Mouse (Mus musculus) neural tube, embryonic 12.5 days (tissue): Measurements from ENCODE around the gene Bola1. TPM values are rescaled to one million over a fixed set of nuclear protein-coding genes. Genes with fewer than 3 reads are reported as not detected.
"Not testable (repeated sequence)": the region's sequence is repeated elsewhere in the genome, so short reads cannot be mapped to it uniquely, and the experiment has no call there.

ENCODE experiments used
- ATAC-seq: fragments of 200-750 bp; cut with Nextera tagmentation; 2 replicates; pipeline ENCODE4 v1.8.0; 2017; ENCODE audit warnings: low read depth, mild to moderate bottlenecking, moderate TSS enrichment, moderate library complexity; ENCODE audit not compliant: low FRiP score
- H3K27ac ChIP-seq: fragments of 300-500 bp; sonication (generic); 2 replicates; pipeline ENCODE4 v1.5.1; 2016
- H3K27me3 ChIP-seq: fragments of 300-500 bp; sonication (generic); replicated peaks from 2 replicates; pipeline ENCODE4 v1.6.1; 2016; ENCODE audit warnings: mild to moderate bottlenecking
- H3K36me3 ChIP-seq: fragments of 300-500 bp; sonication (generic); 2 replicates; pipeline ENCODE4 v1.6.1; 2016; ENCODE audit warnings: mild to moderate bottlenecking
- H3K4me1 ChIP-seq: fragments of 300-500 bp; sonication (generic); 2 replicates; pipeline ENCODE4 v1.6.1; 2016
- H3K4me2 ChIP-seq: fragments of 300-500 bp; sonication (generic); replicated peaks from 2 replicates; pipeline ENCODE4 v1.6.1; 2016; ENCODE audit warnings: mild to moderate bottlenecking
- H3K4me3 ChIP-seq: fragments of 300-500 bp; sonication (generic); 2 replicates; pipeline ENCODE4 v1.5.1; 2016
- H3K9ac ChIP-seq: fragments of 300-500 bp; sonication (generic); 2 replicates; pipeline ENCODE4 v1.6.1; 2016; ENCODE audit warnings: mild to moderate bottlenecking
- H3K9me3 ChIP-seq: fragments of 300-500 bp; sonication (generic); 2 replicates; pipeline ENCODE4 v1.6.1; 2016; ENCODE audit warnings: mild to moderate bottlenecking
- WGBS: fragments of 180-500 bp; shearing (Covaris S2); methylation state at CpG from one replicate; pipeline ENCODE4 v1.1.7; 2016; 5-methylcytosine and 5-hydroxymethylcytosine counted together
- polyA plus RNA-seq: library from polyadenylated mRNA; unstranded; fragments of >200 nt; fragmentation: Nextera tagmentation; extraction: Ambion mirVana; gene quantifications from 2 replicates; pipeline ENCODE4 v1.2.1, GENCODE M21; 2016

Bola1 gene
- polyA plus RNA-seq, 1 experiment from 2014 or later = 69.5 TPM

GRCm38 (mm10) chr3:96260220-96260619, 40.7 kb upstream of the Bola1 start:
- H3K9me3 ChIP-seq = no peaks in the 10 kb centered on the region
- H3K4me2 ChIP-seq = no peak overlapping the region
- H3K27ac ChIP-seq = no peak overlapping the region
- WGBS = 87% methylated on average over 5 of the region's 5 CpGs
- peaks cover 20% of the 10 kb centered on the region for H3K4me1 ChIP-seq
- H3K36me3 ChIP-seq = no peaks in the 10 kb centered on the region
- no peak for ATAC-seq
- no peak overlapping the region for H3K4me3 ChIP-seq
- H3K9ac ChIP-seq = no peak overlapping the region
- no peaks in the 10 kb centered on the region for H3K27me3 ChIP-seq

DNA sequence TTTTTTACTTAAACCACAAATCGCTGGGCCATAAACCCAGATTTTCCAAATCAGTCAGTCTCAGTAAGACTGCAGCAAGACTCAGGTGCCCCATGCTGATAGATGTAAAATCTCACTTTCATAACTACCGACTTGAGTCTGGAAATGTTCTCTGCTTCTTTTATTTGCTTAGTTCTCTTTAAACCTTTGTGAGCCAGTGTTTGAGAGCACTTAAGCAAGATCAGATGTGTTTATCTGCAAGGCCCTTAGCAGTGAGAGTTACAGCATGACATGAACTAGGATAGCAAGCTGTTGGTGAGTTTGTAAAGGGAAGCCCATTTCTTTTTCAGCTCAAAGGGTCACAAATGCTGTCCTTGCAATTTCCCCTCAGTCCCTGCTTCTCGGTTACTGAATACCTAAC, 37.7 kb upstream of the Bola1 start:
- H3K9me3 ChIP-seq = no peaks in the 10 kb centered on the region
- H3K9ac ChIP-seq = no peak overlapping the region
- no peak overlapping the region for H3K4me2 ChIP-seq
- H3K4me1 ChIP-seq = peaks cover 7% of the 10 kb centered on the region; the same call in 1 of the 2 replicates
- no peaks in the 10 kb centered on the region for H3K27me3 ChIP-seq
- no peaks in the 10 kb centered on the region for H3K36me3 ChIP-seq
- ATAC-seq = no peak
- H3K27ac ChIP-seq = no peak overlapping the region
- H3K4me3 ChIP-seq = no peak overlapping the region
- 84% methylated on average over 3 of the region's 3 CpGs for WGBS

- H3K9ac ChIP-seq = no peak overlapping the region
- H3K27me3 ChIP-seq = no peaks in the 10 kb centered on the region
- no peak overlapping the region for H3K4me3 ChIP-seq
- H3K9me3 ChIP-seq = no peaks in the 10 kb centered on the region
- WGBS = 80% methylated on average over 5 of the region's 5 CpGs
- no peaks in the 10 kb centered on the region for H3K36me3 ChIP-seq
- no peak for ATAC-seq
- no peaks in the 10 kb centered on the region for H3K4me1 ChIP-seq
- H3K4me2 ChIP-seq = no peak overlapping the region
- H3K27ac ChIP-seq = no peak overlapping the region
These were observed 36.6 kb upstream of the Bola1 start for GRCm38 (mm10) chr3:96255926-96256593.

GRCm38 (mm10) chr3:96254683-96255355, 35.3 kb upstream of the Bola1 start:
- Histone ChIP-seq H3K9ac (no peak overlapping the region), H3K36me3 (no peaks in the 10 kb centered on the region), H3K4me1 (no peaks in the 10 kb centered on the region), H3K27ac (no peak overlapping the region), H3K9me3 (no peaks in the 10 kb centered on the region), H3K4me3 (no peak overlapping the region), H3K4me2 (no peak overlapping the region), H3K27me3 (no peaks in the 10 kb centered on the region)
- no peak for ATAC-seq
- WGBS = 67% methylated on average over 10 of the region's 10 CpGs

DNA sequence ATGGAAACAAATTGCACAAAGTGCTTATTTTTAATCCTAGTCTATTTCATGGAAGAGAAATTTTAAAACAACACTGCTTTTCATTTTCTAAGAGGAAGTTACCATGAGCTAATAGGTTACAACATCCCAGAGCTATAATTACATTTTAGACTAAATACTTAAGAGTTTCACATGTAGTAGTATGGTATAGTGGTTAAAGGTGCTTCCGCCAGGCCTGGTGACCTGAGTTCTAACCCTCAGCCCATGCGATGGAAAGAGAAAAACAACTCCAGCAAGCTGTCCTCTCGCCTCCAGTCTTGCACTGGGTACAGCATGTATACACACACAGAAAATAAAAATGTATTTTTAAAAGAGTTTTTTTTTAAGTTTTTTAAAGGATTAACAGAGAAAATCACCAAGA, 32.3 kb upstream of the Bola1 start:
- 88% methylated on average over 3 of the region's 3 CpGs for WGBS
- no peak for ATAC-seq
- Histone ChIP-seq H3K9me3 (no peaks in the 10 kb centered on the region), H3K4me1 (peaks cover 13% of the 10 kb centered on the region; the same call in 1 of the 2 replicates), H3K36me3 (no peaks in the 10 kb centered on the region), H3K27me3 (no peaks in the 10 kb centered on the region), H3K4me2 (no peak overlapping the region), H3K4me3 (no peak overlapping the region), H3K27ac (no peak overlapping the region), H3K9ac (no peak overlapping the region)

- H3K9me3 ChIP-seq = no peaks in the 10 kb centered on the region
- WGBS = 65% methylated on average over 3 of the region's 3 CpGs
- peaks cover 13% of the 10 kb centered on the region; the same call in 1 of the 2 replicates for H3K4me1 ChIP-seq
- no peak overlapping the region for H3K9ac ChIP-seq
- no peak overlapping the region for H3K27ac ChIP-seq
- H3K36me3 ChIP-seq = no peaks in the 10 kb centered on the region
- no peak for ATAC-seq
- no peaks in the 10 kb centered on the region for H3K27me3 ChIP-seq
- H3K4me2 ChIP-seq = no peak overlapping the region
- H3K4me3 ChIP-seq = no peak overlapping the region
These were observed 31.4 kb upstream of the Bola1 start for GRCm38 (mm10) chr3:96250890-96251289.

DNA sequence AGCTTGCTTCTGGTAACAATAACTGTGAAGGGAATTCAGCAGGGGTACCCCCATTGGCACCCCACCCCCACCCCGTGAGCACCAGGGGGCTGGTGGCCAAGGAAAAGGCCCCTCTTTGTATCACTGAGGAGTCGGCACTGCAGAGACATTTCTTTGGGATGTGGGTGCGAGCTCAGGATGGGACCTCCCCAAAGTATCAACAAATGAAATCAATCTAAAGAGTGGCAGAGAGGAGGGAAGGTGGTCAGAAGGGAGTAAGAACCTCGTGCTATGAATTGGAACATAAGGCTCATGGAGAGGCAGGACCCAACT, 29.5 kb upstream of the Bola1 start:
- Histone ChIP-seq H3K4me1 (peaks cover 18% of the 10 kb centered on the region), H3K4me3 (no peak overlapping the region), H3K27ac (no peak overlapping the region), H3K36me3 (no peaks in the 10 kb centered on the region), H3K27me3 (no peaks in the 10 kb centered on the region), H3K4me2 (peak overlapping the region; percentile 58; the same call in 1 of the 2 replicates), H3K9ac (no peak overlapping the region), H3K9me3 (no peaks in the 10 kb centered on the region)
- no peak for ATAC-seq
- WGBS = 53% methylated on average over 4 of the region's 4 CpGs

DNA sequence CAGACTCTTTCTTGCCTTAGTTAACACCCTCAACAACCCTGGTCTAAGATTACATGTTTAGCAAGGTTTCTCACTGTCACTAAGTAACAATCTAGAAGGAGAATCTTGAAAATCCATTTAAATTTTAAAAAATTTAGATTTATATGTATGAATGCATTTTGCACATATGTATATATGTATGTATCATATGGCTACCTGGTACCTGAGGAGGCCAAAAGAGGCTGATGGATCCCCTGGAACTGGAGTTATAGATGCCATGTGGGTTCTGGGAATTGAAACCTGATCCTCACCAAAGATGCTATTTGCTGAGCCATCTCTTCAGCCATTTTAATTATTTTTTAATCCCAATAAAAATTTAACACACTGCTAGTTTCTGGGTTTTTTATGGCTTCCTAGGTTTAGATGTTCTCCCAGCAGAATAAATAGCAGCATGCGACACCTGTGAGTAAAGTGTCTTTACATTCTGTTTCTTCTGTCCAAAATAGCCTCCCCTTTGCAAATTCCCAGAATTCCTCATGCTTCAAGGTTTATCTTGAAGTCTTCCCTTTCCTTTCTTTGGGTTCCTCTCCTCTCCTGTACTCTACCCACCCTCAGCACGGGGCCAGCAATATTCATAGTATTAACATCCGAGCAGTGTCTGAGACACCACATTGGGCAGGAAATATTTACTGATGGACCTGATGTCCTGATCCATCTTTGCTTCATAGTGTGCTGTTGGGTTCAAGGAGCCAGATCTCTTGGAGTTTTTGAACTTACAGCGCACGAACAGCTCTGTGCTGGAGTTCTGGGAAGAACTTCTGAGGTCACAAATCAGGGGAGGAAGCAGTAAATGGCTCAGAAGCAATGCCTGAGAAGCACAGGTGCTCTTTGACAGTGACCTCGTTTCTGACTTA, 28.9 kb upstream of the Bola1 start:
- no peak overlapping the region for H3K27ac ChIP-seq
- 46% methylated on average over 6 of the region's 6 CpGs for WGBS
- H3K4me2 ChIP-seq = peak overlapping the region; percentile 58
- 0 out of 2 replicates have a peak overlapping the region, but pooled peaks have one; percentile 7 for H3K4me3 ChIP-seq
- H3K4me1 ChIP-seq = peaks cover 18% of the 10 kb centered on the region
- no peaks in the 10 kb centered on the region for H3K36me3 ChIP-seq
- H3K9me3 ChIP-seq = no peaks in the 10 kb centered on the region
- H3K27me3 ChIP-seq = no peaks in the 10 kb centered on the region
- no peak overlapping the region for H3K9ac ChIP-seq
- no peak for ATAC-seq

- peak overlapping the region; percentile 59 for H3K9ac ChIP-seq
- peaks cover 18% of the 10 kb centered on the region for H3K4me1 ChIP-seq
- no peaks in the 10 kb centered on the region for H3K9me3 ChIP-seq
- H3K27ac ChIP-seq = no peak overlapping the region
- 3% methylated on average over 11 of the region's 11 CpGs for WGBS
- no peaks in the 10 kb centered on the region for H3K27me3 ChIP-seq
- peak overlapping the region; percentile 58 for H3K4me2 ChIP-seq
- no peaks in the 10 kb centered on the region for H3K36me3 ChIP-seq
- ATAC-seq = no peak
- peak overlapping the region; percentile 34 for H3K4me3 ChIP-seq
These were observed 28.0 kb upstream of the Bola1 start for GRCm38 (mm10) chr3:96247356-96248140.

DNA sequence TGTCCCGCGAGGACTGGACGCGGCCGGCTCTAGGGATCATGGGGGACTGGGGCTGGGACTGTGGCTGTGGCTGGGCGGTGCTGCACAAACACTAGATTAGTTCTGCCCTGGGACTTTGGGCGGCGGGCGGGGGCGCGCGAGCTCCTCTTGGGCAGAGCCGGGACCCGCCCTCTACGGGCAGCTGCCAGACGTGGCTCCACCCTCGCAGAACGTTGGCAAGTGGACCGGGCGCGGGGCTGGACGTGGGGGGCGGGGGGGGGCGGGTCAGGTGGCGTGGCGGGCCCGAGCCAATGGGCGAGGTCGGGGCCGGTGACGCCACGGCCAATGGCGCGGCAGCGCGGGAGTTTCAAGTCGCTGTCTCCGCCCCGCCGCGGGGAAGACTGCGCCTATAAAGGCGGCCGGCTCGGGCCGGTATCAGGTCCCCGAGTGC, 26.9 kb upstream of the Bola1 start, which contains the start of gene Hist2h3c1:
Gene Hist2h3c1, plus strand, starts transcription at position 259 of the 430 bp plus-strand sequence.
- not testable (repeated sequence) for H3K27me3 ChIP-seq, H3K36me3 ChIP-seq, H3K27ac ChIP-seq, H3K9me3 ChIP-seq
- Histone ChIP-seq H3K4me3 (peak within 1 kb of the TSS; percentile 34), H3K4me1 (peaks cover 18% of the 10 kb centered on the region), H3K9ac (peak within 1 kb of the TSS; percentile 59), H3K4me2 (peak within 1 kb of the TSS; percentile 58)
- ATAC-seq = peak; percentile 90
- 0% methylated on average over 10 of the region's 47 CpGs for WGBS

DNA sequence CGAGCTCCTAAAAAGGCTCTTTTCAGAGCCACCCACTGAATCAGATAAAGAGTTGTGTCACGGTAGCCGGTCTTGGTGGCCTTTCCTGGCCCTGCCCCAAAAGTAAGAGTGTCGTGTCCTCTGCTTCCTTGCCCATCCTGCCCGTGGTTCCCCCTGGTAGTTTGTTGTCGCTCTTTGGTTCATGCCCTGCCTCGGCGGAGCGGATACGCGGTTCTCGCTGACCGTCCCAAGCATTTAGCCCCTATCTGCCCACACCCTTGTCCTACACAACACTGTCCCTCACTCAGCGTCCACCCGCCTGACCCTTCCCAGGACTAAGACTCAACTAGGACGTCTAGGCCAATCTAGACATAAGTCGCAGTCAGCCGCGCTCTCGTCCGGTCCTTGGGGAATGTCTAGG, 26.5 kb upstream of the Bola1 start:
- H3K36me3 ChIP-seq, H3K9ac ChIP-seq, H3K27me3 ChIP-seq, H3K9me3 ChIP-seq, ATAC-seq, H3K27ac ChIP-seq: not testable (repeated sequence)
- Histone ChIP-seq H3K4me2 (peak overlapping the region; percentile 47), H3K4me1 (peaks cover 18% of the 10 kb centered on the region), H3K4me3 (peak overlapping the region; percentile 31; the same call in 1 of the 2 replicates)
- WGBS = 0% methylated on average over 10 of the region's 21 CpGs
